Mouse (Mus musculus) C2C12 (cell line): Measurements from ENCODE around the gene Clec16a.

Experiments used
- CTCF ChIP-seq: IDR thresholded peaks from one replicate; pipeline ENCODE4 v1.5.1; 2011; ENCODE audit not compliant: control insufficient read depth, insufficient read depth, insufficient read length
- MAX ChIP-seq: IDR thresholded peaks from one replicate; pipeline ENCODE4 v1.6.1; 2011; ENCODE audit warnings: mild to moderate bottlenecking, control low read depth
- MYOG ChIP-seq: IDR thresholded peaks from one replicate; pipeline ENCODE4 v1.6.1; 2011; ENCODE audit not compliant: control insufficient read depth, insufficient read length; ENCODE audit errors: extremely low read depth
- USF1 ChIP-seq: IDR thresholded peaks from one replicate; pipeline ENCODE4 v1.6.1; 2011; ENCODE audit warnings: low read depth, mild to moderate bottlenecking, control low read depth, moderate library complexity

DNA sequence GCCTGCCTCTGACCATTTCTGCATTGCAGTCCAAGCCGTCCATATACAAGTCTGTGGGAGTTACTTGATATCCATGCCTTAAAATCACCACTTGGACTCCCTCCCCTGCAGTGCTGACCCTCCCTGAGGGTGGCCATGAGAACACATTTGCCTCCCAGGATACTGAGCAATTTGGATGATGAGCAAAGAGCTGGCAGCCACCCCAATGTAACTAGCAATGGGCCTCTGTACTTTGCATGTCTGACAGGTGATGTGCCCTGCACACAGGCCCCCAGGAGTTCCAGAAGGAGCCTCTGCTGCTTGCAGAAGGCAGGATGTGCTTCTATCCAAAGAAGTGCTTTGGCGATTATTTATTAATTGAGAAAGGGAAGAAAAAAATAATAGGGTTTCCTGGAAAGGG is 167.9 kb downstream of the Clec16a start:
- no peak for TF ChIP-seq CTCF
- TF ChIP-seq USF1 = no peak
- TF ChIP-seq MYOG = no peak
- no peak for TF ChIP-seq MAX
